Mouse (Mus musculus) mesoderm, embryonic 11.5 days (tissue): ENCODE measurements around the gene Ppp1r1a.

Experiments used
- DNase-seq: peaks from one replicate; pipeline ENCODE4 v3.0.0-alpha.2; 2012; ENCODE audit warnings: low read depth, low spot score

Ppp1r1a gene

DNA sequence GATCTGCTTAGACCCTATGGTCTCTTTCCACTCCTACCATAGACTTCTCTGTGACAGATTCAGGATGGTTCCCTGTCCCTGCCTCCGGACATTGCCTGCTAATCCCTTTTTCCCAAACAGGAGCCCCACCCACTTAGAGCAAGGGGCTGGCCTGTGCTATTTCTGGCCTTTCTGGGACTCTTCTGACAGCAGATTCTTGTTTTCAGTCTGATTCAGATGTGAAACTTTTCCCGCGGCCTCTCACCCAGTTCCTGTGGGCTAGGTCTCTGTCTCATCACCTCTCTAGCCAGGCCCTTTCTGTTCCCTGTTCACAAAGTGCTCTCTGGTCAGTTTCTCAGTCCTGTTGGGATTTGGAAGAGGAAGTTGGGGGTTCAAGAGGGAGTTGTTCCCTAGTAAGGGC lies 22.9 kb downstream of the Ppp1r1a start:
- DNase-seq: no peak

GRCm38 (mm10) chr15:103514119-103514518 lies 23.7 kb downstream of the Ppp1r1a start:
- peak; percentile 93 for DNase-seq

GRCm38 (mm10) chr15:103513621-103514031 lies 24.2 kb downstream of the Ppp1r1a start:
- no peak for DNase-seq

DNA sequence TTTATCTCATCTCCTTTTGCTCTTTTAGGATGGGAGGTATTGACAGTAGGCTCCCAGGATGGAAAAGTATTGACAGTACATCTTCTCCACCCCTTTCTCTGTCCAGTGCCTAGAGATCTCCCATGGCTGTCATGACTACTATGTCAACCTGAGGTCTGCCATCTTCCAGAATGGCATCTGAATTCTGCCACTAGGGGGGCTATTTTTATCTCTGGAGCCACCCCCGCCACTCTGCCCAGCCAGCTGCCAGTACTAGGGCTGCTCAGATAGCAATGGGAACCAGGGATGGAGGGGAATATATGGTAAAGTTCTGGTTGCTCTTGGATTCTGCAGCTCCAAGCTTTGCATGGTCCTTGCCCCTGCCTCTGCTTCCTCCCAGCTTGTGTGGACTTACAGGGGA lies 26.2 kb downstream of the Ppp1r1a start:
- no peak for DNase-seq

GRCm38 (mm10) chr15:103509317-103509716 lies 28.5 kb downstream of the Ppp1r1a start:
- no peak for DNase-seq

DNA sequence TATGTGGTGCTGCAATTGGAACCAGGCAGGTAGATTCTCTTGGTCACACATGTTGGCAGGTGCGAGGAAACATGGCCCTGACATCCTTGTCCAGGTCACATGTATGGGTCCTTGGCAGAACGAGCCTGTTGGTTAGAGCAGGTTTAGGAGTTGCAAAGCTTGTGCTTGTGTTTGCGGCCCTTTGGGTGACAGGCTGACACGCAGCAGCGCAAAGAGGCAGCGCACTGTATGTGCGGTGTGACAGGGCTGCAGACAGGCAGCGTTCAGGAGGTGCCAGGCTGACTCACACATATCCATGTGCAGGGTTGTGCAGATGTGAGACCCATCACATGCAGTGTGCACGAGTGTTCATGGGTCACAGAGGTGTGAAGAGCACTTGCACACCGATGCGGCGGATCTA lies 34.1 kb downstream of the Ppp1r1a start:
- DNase-seq: no peak

GRCm38 (mm10) chr15:103503251-103503600 lies 34.6 kb downstream of the Ppp1r1a start:
- no peak for DNase-seq

DNA sequence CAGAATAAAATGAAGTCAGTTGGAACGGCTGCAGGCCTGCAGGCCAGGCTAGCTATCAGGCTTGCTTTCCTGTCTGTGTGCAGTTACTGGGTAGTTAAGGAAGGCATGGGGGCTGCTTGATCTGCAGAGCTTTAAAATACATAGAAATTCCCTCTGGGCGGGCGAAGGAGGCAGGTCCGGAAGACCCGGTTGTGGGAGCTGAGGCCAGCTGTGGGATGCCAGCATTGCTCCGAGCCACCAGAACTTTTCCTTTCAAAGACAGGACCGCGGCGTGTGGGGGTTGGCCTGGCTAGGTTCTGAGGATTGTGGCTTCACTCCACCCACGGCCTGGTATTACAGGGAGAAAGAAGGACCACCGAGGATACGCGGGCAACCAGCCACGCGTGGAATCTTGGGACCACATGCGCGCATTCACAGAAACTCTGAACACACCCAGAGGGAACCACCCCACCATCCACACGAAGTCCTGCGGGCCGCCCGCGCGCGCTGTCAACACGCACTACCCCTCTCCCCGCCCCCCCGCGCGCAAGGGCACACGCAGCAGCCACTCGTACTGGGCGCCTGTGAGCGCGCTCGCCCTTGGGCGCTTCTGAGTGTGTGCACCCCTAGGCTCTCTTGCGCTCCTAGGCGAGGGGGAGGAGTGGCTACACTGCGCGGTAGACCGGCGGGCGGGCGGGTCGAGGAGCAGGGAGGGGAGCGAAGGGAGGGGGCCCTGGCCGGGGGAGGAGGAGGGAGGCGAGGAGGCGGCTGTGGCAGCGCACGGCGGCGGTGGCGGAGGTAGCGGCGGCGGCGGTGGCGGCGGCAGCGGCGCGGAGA lies 35.2 kb downstream of the Ppp1r1a start, which contains the start of gene Pde1b:
Gene Pde1b (plus strand): TSS at position 600 of the 816 bp plus-strand sequence.
- peak; percentile 59 for DNase-seq

DNA sequence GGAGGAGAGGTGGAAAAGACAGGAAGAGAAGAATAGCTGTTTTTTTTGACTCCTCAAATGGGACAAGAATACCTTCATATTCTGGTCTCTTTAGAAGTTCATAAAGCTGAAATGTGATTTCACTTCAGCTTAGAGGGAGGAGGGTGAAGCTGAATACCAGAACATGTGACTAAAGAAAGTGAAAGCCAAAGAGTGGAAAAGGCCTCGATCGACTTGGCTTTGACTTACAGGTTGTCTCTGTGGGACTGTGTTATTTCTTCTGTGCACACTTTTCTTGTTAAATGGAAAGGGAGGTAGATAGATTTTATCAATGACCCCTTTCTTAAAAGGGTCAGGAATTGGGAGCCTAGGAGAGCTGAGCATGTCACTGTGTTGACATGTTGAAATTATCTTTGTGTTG lies 36.6 kb downstream of the Ppp1r1a start:
- no peak for DNase-seq

DNA sequence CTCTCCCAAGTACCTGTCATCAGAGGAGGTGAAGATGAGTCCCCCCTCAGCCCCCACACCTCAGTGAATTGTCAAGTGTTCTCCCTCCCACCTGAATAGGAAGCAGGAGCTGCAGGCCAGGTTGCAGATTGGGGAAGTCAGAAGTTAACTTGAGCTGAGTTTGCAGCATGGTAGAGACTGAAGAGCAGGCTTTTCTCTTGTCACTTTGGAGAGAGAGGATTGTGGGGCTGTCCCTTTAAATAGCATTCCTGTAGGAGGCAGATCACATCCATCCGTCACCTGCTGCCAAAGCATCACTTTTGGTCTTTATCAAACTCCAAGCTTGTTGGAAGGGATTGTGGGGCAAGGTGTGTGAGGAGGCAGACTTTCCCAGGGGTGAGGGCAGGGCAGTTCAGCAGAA lies 37.1 kb downstream of the Ppp1r1a start:
- no peak for DNase-seq

DNA sequence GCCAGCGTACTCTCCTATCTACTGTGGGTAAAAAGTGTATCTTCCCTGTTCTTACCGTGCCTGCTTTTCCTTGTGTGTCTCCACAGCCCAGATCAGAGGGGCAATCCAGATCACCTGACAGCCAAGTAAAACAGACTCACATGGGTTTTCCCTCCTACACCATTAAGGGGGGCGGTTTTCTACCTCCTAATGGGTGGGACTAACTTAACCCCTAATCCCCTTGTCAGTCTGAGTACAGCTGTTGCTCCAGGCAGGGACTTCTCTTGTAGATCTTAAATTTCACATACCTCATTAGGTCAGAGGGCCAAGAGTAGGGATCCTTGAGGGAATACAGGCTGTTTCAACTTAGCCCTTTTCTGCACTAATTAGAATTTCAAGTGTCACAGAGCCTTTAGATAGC lies 39.6 kb downstream of the Ppp1r1a start:
- no peak for DNase-seq

GRCm38 (mm10) chr15:103496204-103497140 lies 41.3 kb downstream of the Ppp1r1a start:
- no peak for DNase-seq

- no peak for DNase-seq
Observed at GRCm38 (mm10) chr15:103488336-103488735, 49.5 kb downstream of the Ppp1r1a start.

DNA sequence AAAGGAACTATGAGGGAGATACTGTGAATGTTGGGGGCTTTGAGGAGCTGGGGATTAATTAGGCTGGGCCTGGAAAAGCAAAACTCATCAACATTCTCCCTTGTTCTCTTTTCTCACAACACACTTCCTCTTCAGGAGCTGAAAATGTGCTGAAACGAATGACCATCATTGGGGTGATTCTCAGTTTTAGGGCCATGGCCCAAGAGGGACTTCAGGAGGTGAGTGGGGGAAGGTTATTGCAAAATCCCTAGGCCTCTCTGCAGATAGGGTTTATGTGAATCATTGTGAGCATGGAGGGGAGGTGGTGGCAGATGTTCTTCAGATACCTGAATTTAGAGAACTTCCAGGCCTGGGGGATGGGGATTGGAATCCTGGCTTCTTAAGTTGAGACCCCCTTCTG lies 51.1 kb downstream of the Ppp1r1a start:
- no peak for DNase-seq

DNA sequence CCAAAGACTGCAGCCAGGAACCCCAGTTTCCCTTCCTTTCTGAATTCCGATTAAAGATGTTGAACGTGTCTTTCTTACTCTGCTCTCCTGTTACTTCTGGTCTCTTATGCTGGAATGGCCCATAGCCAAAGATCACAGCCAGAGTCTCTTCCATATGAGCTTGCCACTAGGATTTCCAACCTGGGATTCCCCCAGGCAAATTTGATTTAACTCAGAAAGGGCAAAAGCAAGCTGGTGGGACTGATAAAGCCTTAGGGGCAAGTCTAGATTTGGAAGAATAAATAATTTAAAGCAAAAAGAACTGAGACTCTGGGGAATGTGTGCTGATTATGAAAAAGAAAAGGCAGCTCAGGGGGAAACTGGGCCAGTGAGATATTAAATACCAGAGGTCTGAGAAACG lies 52.7 kb downstream of the Ppp1r1a start:
- no peak for DNase-seq

DNA sequence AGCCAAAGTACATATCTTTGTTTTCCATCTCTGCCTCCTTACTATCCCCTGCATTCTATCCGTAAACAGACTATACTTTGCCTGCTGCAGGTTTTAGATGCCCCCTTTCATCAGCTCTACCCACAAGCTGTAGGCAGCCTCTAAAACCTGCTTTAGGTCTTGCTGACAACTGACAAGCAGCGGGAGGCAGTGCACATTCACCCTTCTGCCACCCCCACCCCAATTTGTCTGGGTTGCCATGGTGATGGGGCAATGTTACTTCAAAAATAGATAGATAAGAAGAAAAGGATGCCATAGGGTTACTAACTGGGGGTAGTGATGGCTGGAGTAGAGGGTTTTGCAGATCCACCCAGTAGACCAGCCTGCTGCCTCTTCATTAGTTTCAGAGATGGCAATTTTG lies 53.3 kb downstream of the Ppp1r1a start:
- DNase-seq: no peak

DNA sequence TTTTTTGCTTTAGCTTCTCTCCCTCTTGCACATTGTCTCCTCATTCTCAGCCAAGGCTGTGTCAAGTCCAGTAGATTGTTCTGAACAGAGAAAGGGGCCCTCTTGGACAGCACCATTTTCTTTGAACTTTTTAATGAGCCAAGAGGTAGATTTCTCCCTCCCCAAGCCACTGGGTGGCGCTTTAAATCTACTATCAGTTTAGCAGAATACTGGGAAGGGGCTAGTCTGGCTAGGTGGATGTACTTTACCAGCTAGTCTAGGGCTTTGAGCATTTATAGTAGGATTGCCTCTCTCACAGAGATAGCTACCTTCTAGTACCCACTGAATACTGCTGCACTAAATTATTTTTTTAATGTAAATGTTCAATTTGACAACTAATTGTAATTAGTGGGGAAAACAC lies 55.3 kb downstream of the Ppp1r1a start:
- peak; percentile 49 for DNase-seq
